Mouse (Mus musculus) hindbrain, embryonic 16.5 days (tissue): ENCODE measurements at regions not wholly inside any gene's neighbourhood (a gene's known extent, or its start where the extent isn't known, plus 50 kb on each side); places are given as distances from the start of the nearest gene placed in this dataset.

Source experiments
- ATAC-seq: fragments of 200-750 bp; cut with Nextera tagmentation; 2 replicates; pipeline ENCODE4 v1.8.0; 2017; ENCODE audit warnings: moderate TSS enrichment, moderate library complexity
- H3K27ac ChIP-seq: fragments of 300-500 bp; sonication (generic); 2 replicates; pipeline ENCODE4 v1.5.1; 2014; ENCODE audit warnings: low read depth, mild to moderate bottlenecking, control low read depth, low read length, moderate library complexity
- H3K27me3 ChIP-seq: fragments of 300-500 bp; sonication (generic); replicated peaks from 2 replicates; pipeline ENCODE4 v1.6.1; 2014; ENCODE audit warnings: low read length; ENCODE audit not compliant: control insufficient read depth, insufficient read depth
- H3K36me3 ChIP-seq: fragments of 300-500 bp; sonication (generic); 2 replicates; pipeline ENCODE4 v1.6.1; 2014; ENCODE audit warnings: mild to moderate bottlenecking, low read length, moderate library complexity, mixed read lengths; ENCODE audit not compliant: control insufficient read depth, insufficient read depth
- H3K4me1 ChIP-seq: fragments of 300-500 bp; sonication (generic); 2 replicates; pipeline ENCODE4 v1.6.1; 2014; ENCODE audit warnings: low read depth, low read length; ENCODE audit not compliant: control insufficient read depth, insufficient read depth
- H3K4me2 ChIP-seq: fragments of 300-500 bp; sonication (generic); 2 replicates; pipeline ENCODE4 v1.6.1; 2014; ENCODE audit warnings: mild to moderate bottlenecking, low read length, control low read depth, moderate library complexity
- H3K4me3 ChIP-seq: fragments of 300-500 bp; sonication (generic); 2 replicates; pipeline ENCODE4 v1.5.1; 2014; ENCODE audit warnings: mild to moderate bottlenecking, low read length, control low read depth, moderate library complexity
- H3K9ac ChIP-seq: fragments of 300-500 bp; sonication (generic); 2 replicates; pipeline ENCODE4 v1.6.1; 2014; ENCODE audit warnings: low read depth, mild to moderate bottlenecking, control low read depth, low read length, moderate library complexity
- H3K9me3 ChIP-seq: fragments of 300-500 bp; sonication (generic); 2 replicates; pipeline ENCODE4 v1.6.1; 2014; ENCODE audit warnings: mild to moderate bottlenecking, low read length, moderate library complexity; ENCODE audit not compliant: control insufficient read depth
- WGBS: fragments of 180-500 bp; shearing (Covaris S2); extraction: QIAGEN DNeasy Blood & Tissue Kit; methylation state at CpG from one replicate; pipeline ENCODE4 v1.1.7; 2014; 5-methylcytosine and 5-hydroxymethylcytosine counted together

DNA sequence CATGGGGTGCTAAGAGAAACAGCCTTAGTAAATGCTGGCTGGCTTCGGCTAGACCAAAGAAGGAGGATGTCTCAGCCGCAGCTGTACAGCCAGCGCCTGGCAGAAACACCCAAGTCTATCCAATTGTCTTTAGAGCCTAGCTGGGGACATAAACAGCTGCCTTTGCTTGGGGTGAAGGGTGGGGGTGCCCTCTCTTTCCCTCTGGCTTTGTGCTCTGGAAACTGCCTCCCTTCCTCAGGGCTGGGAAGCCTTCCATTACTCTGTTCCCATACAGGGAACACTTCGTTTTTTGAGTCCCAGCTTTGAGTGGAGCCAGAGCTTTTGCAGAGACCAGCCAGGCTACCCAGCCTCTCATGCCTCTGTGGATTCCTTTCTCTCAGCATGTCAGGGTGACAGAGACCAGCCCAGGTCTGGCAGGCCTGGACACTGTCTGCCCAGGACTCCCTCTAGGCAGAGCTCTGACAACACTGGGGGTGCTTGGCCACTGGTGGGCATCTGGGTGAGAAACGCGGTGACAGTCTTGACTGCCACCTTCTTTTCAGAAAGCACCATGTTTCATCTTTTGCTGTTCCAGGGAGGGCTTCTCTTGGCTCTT lies 421.2 kb upstream of the Tbx3 start:
- no peaks in the 10 kb centered on the region for H3K27me3 ChIP-seq
- H3K4me1 ChIP-seq, result peaks cover 4% of the 10 kb centered on the region; the same call in 1 of the 2 replicates
- no peak overlapping the region for H3K4me2 ChIP-seq
- H3K27ac ChIP-seq, result no peak overlapping the region
- H3K4me3 ChIP-seq, result no peak overlapping the region
- no peaks in the 10 kb centered on the region for H3K36me3 ChIP-seq
- ATAC-seq, result no peak
- no peaks in the 10 kb centered on the region; the same call in 1 of the 2 replicates for H3K9me3 ChIP-seq
- H3K9ac ChIP-seq, result no peak overlapping the region
- WGBS, result 85% methylated on average over 5 of the region's 6 CpGs

DNA sequence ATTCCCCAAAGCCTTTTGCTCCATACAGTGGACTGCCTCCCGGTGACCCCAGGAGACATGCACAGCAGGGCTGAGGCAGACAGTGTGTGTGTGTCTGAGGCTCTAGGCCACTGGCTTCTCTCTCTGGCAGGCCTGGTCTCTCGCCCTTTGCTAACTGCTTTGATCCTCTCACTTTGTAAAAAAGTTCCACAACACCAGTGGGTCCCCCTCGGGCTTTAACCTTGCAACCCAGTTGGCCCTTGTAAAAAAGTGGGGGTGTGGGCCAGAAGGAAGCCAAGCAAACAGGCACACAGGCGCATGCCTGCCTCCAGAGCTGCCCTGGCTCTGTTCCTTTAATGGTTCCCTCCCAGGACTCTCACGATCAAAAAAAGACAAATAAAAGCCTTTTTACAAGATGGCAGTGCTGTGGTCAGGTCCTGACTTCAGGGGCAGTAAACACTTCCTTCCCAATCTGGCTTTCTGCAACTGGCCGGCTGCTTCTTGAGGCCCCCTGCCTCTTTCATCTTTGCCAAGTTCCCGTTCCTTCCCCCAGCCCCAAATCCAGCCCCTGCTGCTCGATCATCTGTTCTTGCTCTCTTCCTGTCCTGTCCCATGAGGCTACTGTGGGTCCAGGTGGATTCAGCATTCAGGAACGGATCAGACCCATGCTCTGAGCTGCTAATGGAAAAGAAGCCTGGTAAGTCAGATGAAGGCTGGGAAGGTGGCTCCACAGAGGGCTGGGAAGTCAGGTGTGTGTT lies 419.0 kb upstream of the Tbx3 start:
- Histone ChIP-seq H3K4me1 (peaks cover 4% of the 10 kb centered on the region; the same call in 1 of the 2 replicates), H3K27ac (no peak overlapping the region), H3K36me3 (no peaks in the 10 kb centered on the region), H3K4me3 (no peak overlapping the region), H3K9me3 (no peaks in the 10 kb centered on the region; the same call in 1 of the 2 replicates), H3K4me2 (no peak overlapping the region), H3K27me3 (no peaks in the 10 kb centered on the region), H3K9ac (no peak overlapping the region)
- no peak for ATAC-seq
- WGBS, result 37% methylated on average over 9 of the region's 9 CpGs

DNA sequence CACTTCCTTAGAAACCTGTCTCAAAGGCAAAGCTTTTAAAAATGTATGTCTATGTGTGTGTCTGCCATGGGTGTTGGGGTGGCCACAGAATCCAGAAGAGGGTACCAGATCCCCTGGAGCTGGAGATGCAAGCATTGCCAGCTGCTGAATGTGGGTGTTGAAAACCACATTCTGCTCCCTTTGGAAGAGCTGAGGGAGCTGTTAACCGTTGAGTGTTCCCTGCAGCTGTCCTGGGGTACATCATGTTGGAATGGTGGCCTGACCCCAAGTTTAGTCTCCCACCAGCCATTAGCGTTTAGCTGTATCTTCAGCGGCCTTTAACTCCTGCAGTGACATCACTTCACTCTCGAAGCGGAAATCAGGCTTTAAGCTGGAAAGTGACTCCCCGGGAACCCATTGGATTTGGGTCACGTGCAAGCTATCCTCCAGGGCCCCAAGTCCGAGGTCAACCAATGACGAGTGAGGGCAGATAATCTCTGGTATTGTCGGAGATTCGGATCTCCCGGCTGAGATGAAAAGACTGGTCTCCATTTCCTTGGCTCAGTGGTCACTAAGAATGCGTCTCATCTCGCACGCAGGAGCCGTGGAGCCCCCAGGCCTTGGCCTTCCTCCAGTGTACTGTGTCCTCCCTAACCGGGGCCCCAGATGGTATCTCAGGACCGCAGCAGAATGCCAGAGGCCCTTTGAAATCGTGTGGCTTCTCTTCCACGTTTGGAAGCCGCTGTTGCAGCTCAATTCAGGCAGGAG lies 412.9 kb upstream of the Tbx3 start:
- ATAC-seq, result no peak
- Histone ChIP-seq H3K4me1 (peaks cover 5% of the 10 kb centered on the region; the same call in 1 of the 2 replicates), H3K27ac (no peak overlapping the region), H3K27me3 (no peaks in the 10 kb centered on the region), H3K36me3 (no peaks in the 10 kb centered on the region), H3K9ac (no peak overlapping the region), H3K4me3 (no peak overlapping the region), H3K4me2 (peak overlapping the region; percentile 7; the same call in 1 of the 2 replicates), H3K9me3 (no peaks in the 10 kb centered on the region; the same call in 1 of the 2 replicates)
- 47% methylated on average over 21 of the region's 21 CpGs for WGBS

DNA sequence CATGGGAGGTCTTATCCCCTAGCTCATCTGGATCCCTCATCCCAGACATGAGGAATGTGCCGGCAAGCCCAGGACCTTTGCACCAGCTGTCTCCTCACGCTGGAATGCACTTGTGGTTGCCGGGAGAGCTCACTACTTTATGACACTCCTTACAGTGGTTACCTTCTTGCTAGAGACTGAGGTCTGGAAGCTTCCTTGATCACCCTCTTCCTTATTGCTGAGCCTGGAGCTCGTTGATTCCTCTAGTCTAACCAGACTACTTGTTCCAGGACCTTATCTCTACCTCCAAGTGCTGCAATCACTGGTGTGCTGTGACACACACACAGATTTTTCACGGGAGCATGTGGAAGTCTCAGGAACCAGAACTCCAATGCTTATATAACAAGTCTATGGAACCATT lies 411.6 kb upstream of the Tbx3 start:
- WGBS, result 76% methylated on average over 5 of the region's 5 CpGs
- Histone ChIP-seq H3K4me2 (no peak overlapping the region), H3K27me3 (no peaks in the 10 kb centered on the region), H3K9ac (no peak overlapping the region), H3K9me3 (no peaks in the 10 kb centered on the region), H3K4me3 (no peak overlapping the region), H3K36me3 (no peaks in the 10 kb centered on the region), H3K4me1 (peaks cover 5% of the 10 kb centered on the region; the same call in 1 of the 2 replicates), H3K27ac (no peak overlapping the region)
- no peak for ATAC-seq

DNA sequence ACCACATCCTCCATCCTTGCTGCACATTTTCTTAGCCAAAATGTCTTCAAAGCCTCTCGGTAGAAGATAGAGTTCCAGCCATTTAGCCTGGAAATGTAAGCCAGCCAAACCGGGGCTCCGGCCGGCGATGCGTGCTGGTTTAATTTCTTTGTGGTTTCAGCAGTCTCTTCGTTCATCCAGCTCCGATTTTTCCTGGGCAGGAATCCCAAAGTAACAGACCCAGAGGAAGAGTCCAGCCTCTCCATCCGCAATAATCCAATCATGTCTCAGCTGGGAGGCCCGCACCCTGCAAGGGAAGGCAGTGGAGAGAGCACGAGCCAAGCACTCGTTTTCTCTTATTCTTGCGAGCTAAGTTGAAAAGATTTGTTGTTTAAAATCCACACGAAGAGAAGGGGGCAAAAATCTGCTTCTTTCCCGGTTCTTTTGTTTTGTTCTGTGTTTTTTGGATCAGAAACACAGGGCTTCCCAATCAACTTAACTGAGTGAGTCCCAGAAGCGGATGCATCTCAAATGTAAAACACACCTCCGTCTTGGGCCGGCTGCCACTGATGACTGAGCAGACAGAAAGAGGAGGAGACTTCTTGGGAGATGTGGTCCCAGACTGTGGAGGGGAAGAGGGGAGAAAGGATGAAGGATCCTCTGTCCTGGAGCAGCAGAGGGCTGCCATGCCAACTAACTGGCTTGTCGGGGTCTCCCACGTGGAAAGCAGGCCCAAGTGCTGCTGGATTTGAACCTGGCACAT lies 405.1 kb upstream of the Tbx3 start:
- no peak overlapping the region for H3K4me3 ChIP-seq
- 60% methylated on average over 20 of the region's 20 CpGs for WGBS
- no peak for ATAC-seq
- peak overlapping the region; percentile 19; the same call in 1 of the 2 replicates for H3K4me2 ChIP-seq
- H3K27ac ChIP-seq, result peak overlapping the region; percentile 35; the same call in 1 of the 2 replicates
- no peaks in the 10 kb centered on the region for H3K27me3 ChIP-seq
- no peaks in the 10 kb centered on the region for H3K9me3 ChIP-seq
- H3K9ac ChIP-seq, result no peak overlapping the region
- H3K4me1 ChIP-seq, result no peaks in the 10 kb centered on the region
- no peaks in the 10 kb centered on the region for H3K36me3 ChIP-seq

DNA sequence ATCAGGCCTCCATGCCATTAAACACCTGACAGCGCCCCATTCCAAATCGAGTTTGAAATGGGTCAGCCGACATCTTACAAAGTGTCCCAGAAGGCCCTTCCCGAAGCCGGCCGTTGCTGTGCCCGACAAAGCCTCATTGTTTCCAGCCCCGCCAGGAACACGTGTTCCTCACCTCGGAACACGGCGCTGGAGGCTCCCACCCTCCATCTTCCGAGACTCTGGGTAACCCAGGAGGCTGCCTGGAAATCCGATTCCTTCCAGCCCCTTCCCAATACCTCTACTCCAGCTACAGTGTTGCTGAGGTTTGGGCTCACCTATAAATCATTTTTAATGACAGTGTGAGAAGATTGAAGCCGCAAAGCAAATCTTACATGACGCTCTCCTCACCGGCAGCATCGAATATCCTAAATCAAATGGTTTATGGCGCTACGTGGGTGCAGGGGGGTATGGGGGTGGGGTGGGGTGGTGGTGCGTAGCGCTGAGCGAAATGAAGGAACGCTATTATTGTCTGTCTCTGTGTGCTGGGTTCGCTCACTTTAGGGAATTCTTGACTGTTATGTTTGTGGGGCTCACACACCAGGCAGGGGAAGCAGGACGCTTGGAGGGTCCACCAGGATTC lies 399.1 kb upstream of the Tbx3 start:
- ATAC-seq, result no peak
- WGBS, result 84% methylated on average over 26 of the region's 26 CpGs
- Histone ChIP-seq H3K9ac (no peak overlapping the region), H3K4me2 (no peak overlapping the region), H3K36me3 (no peaks in the 10 kb centered on the region), H3K4me1 (no peaks in the 10 kb centered on the region), H3K4me3 (no peak overlapping the region), H3K9me3 (no peaks in the 10 kb centered on the region), H3K27ac (no peak overlapping the region), H3K27me3 (no peaks in the 10 kb centered on the region)

DNA sequence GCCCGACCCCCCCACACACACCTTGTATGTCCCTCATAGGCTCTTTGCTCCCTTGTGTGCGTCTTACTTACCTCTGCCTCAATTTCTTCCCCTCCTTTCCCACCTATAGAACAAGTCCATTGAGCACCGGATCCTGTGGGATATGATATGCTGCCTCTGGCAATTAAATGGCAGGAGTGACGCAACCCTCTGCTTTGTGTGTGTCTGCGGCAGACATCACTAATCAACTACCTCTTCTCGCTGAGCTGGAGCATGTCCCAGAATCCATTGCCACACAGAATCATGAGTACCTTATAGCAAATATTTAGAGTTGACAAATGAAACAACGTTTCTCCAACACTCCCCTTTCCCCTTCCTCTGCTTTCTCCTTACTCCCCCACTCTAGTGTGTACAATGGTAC lies 397.3 kb upstream of the Tbx3 start:
- 83% methylated on average over 7 of the region's 7 CpGs for WGBS

DNA sequence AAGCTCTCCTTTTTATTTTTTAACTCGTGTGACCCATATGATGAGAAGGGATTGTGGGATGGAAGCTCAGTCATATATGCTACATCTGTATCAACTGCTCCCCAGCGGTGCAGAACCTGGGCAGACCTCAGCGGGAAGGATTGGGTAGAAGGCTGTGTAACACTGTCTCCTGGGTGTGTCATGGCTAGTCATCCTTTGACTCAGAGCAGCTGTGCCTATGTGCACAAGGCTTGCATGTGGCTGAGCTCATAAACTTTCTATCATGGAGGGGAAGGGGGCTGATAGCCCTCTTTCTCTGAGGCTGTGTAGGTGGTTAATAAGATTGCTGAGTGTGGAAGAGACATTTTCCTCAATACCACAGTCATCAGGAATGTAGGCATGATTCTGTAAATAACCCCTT lies 396.9 kb upstream of the Tbx3 start:
- 85% methylated on average over 3 of the region's 3 CpGs for WGBS
- H3K27ac ChIP-seq, result no peak overlapping the region
- H3K4me3 ChIP-seq, result no peak overlapping the region
- no peak overlapping the region for H3K4me2 ChIP-seq
- no peaks in the 10 kb centered on the region for H3K36me3 ChIP-seq
- ATAC-seq, result no peak
- H3K9ac ChIP-seq, result no peak overlapping the region
- no peaks in the 10 kb centered on the region for H3K4me1 ChIP-seq
- H3K9me3 ChIP-seq, result no peaks in the 10 kb centered on the region
- H3K27me3 ChIP-seq, result no peaks in the 10 kb centered on the region

More for the DNA sequence above, 397.3 kb upstream of the Tbx3 start:
- H3K9ac ChIP-seq, result no peak overlapping the region
- H3K4me2 ChIP-seq, result no peak overlapping the region
- H3K4me3 ChIP-seq, result no peak overlapping the region
- ATAC-seq, result no peak
- no peak overlapping the region for H3K27ac ChIP-seq
- H3K4me1 ChIP-seq, result no peaks in the 10 kb centered on the region
- H3K9me3 ChIP-seq, result no peaks in the 10 kb centered on the region
- H3K36me3 ChIP-seq, result no peaks in the 10 kb centered on the region
- H3K27me3 ChIP-seq, result no peaks in the 10 kb centered on the region
